Mouse (Mus musculus) myocyte (in vitro differentiated cells): Measurements from ENCODE around the gene Hoxa13. TPM values are rescaled to one million over a fixed set of nuclear protein-coding genes. Genes with fewer than 3 reads are reported as not detected.

Experiments used
- H3K27me3 ChIP-seq: one replicate; pipeline ENCODE4 v1.6.1; 2011; ENCODE audit not compliant: control insufficient read depth, insufficient read depth, insufficient read length
- H3K36me3 ChIP-seq: one replicate; pipeline ENCODE4 v1.6.1; 2011; ENCODE audit not compliant: control insufficient read depth, insufficient read depth
- H3K4me2 ChIP-seq: one replicate; pipeline ENCODE4 v1.6.1; 2011; ENCODE audit warnings: low read depth, control low read depth
- H3K4me3 ChIP-seq: one replicate; pipeline ENCODE4 v1.5.1; 2011; ENCODE audit warnings: mild to moderate bottlenecking, control low read depth, moderate library complexity
- H3K79me2 ChIP-seq: one replicate; pipeline ENCODE4 v1.6.1; 2011; ENCODE audit not compliant: control insufficient read depth, insufficient read depth
- H3ac ChIP-seq: one replicate; pipeline ENCODE4 v1.6.1; 2011; ENCODE audit not compliant: control insufficient read depth, insufficient read length
- CEBPB ChIP-seq: IDR thresholded peaks from 2 replicates; pipeline ENCODE4 v1.6.1; 2011; ENCODE audit warnings: mild to moderate bottlenecking, moderate library complexity; ENCODE audit not compliant: poor library complexity, insufficient read depth, severe bottlenecking
- E2F4 ChIP-seq: IDR thresholded peaks from one replicate; pipeline ENCODE4 v1.6.1; 2011; ENCODE audit warnings: mild to moderate bottlenecking, control low read depth, moderate library complexity; ENCODE audit not compliant: insufficient read depth
- MAX ChIP-seq: IDR thresholded peaks from one replicate; pipeline ENCODE4 v1.6.1; 2011; ENCODE audit warnings: low read depth, mild to moderate bottlenecking, control low read depth
- MYOD1 ChIP-seq, 3 experiments: IDR thresholded peaks; one replicate each; pipeline ENCODE4 v1.6.1; 2011; ENCODE audit warnings: control low read depth in 2 of 3, low read depth in 2 of 3, mild to moderate bottlenecking in 2 of 3, moderate library complexity in 1 of 3; ENCODE audit not compliant: insufficient read length in 2 of 3, control insufficient read depth in 1 of 3
- MYOG ChIP-seq, 3 experiments: IDR thresholded peaks; one replicate each; pipeline ENCODE4 v1.6.1; 2011; ENCODE audit warnings: control low read depth in 2 of 3, low read depth in 2 of 3, mild to moderate bottlenecking in 2 of 3; ENCODE audit not compliant: insufficient read length in 2 of 3, control insufficient read depth in 1 of 3, insufficient read depth in 1 of 3
- POLR2A ChIP-seq: IDR thresholded peaks from one replicate; pipeline ENCODE4 v1.6.1; 2011; ENCODE audit warnings: low read depth, mild to moderate bottlenecking, control low read depth, moderate library complexity; ENCODE audit not compliant: insufficient read length
- POLR2AphosphoS2 ChIP-seq: IDR thresholded peaks from one replicate; pipeline ENCODE4 v1.6.1; 2011; ENCODE audit warnings: low read depth, control low read depth; ENCODE audit not compliant: insufficient read length
- REST ChIP-seq: IDR thresholded peaks from one replicate; pipeline ENCODE4 v1.6.1; 2011; ENCODE audit warnings: mild to moderate bottlenecking, control low read depth, moderate library complexity; ENCODE audit not compliant: insufficient read depth, insufficient read length
- SRF ChIP-seq: IDR thresholded peaks from one replicate; pipeline ENCODE4 v1.6.1; 2011; ENCODE audit warnings: low read depth; ENCODE audit not compliant: control insufficient read depth, insufficient read length
- TCF12 ChIP-seq: IDR thresholded peaks from one replicate; pipeline ENCODE4 v1.6.1; 2011; ENCODE audit warnings: mild to moderate bottlenecking, control low read depth; ENCODE audit not compliant: poor library complexity, insufficient read depth, severe bottlenecking
- TCF3 ChIP-seq: IDR thresholded peaks from one replicate; pipeline ENCODE4 v1.6.1; 2011; ENCODE audit warnings: low read depth, control low read depth; ENCODE audit not compliant: insufficient read length
- USF1 ChIP-seq: IDR thresholded peaks from one replicate; pipeline ENCODE4 v1.6.1; 2011; ENCODE audit warnings: low read depth, mild to moderate bottlenecking, control low read depth, moderate library complexity
- polyA plus RNA-seq: library from polyadenylated mRNA; unstranded; fragments of >200 nt; fragmentation: generic; extraction: Trizol; gene quantifications from one replicate; pipeline ENCODE4 v1.2.1, GENCODE M21; 2012; ENCODE audit warnings: missing spikeins

The Hoxa13 gene
- polyA plus RNA-seq, 1 experiment = 0.72 TPM

- TF ChIP-seq TCF3 (no peak), CEBPB (no peak), POLR2A (peak; percentile 0), TCF12 (no peak), USF1 (no peak), POLR2AphosphoS2 (no peak)
- Histone ChIP-seq H3K79me2 (peaks cover 49% of the 10 kb centered on the region), H3K4me3 (peak overlapping the region; percentile 67), H3K4me2 (peak overlapping the region; percentile 97), H3ac (peak overlapping the region; percentile 24), H3K27me3 (no peaks in the 10 kb centered on the region), H3K36me3 (no peaks in the 10 kb centered on the region)
Observed at GRCm38 (mm10) chr6:52211961-52212360, 48.7 kb downstream of the Hoxa13 start.

DNA sequence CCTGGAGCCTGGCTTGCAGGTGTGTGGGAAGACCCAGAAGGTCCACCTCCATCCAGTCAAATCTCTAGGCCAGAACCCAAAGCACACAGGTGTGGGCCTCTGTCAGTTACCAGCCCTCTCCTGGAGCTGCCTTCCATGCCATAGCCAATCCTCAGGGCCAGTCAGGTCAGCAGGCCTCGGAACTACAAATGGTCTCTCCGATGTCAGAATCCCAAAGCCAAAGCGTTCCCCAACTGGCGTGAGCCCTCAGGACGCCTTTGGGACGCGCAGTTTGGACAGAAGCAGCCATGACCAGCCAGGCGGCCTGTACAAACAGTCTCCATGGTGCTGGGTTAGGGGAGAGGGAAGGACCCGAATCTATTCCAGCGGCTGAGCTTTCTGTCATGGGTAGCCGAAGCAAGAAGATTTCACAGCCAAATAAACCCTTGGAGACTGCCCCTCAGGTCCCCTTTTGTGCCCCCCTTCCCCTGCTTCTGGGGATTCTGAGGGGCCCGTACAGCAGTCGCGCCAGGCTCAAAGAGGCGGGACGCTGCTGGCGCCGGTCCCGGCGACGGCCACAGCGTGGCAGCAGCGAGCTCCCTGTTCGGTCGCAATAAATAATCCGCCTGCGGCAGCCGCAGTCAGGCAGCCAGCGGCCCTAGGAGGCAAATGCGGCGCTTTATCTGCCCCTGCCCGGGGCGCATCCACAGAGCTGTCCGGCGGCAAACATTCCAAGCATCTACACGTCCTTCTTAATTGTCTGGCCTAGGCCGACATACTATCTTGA is 49.3 kb downstream of the Hoxa13 start:
- Histone ChIP-seq H3K27me3 (no peaks in the 10 kb centered on the region), H3K36me3 (no peaks in the 10 kb centered on the region), H3K79me2 (peaks cover 46% of the 10 kb centered on the region), H3K4me2 (peak overlapping the region; percentile 97), H3ac (peak overlapping the region; percentile 24), H3K4me3 (peak overlapping the region; percentile 67)
- TF ChIP-seq POLR2AphosphoS2 = no peak
- TF ChIP-seq USF1 = no peak
- TF ChIP-seq CEBPB = no peak
- TF ChIP-seq MYOD1 (IDR thresholded peaks at IDR 0.05; ENCODE audit: control insufficient read depth in 1 of 3, insufficient read length in 2 of 3, low read depth in 2 of 3) = peak in 1 of 3 experiments; percentile 46
- TF ChIP-seq REST = no peak
- TF ChIP-seq SRF = no peak
- TF ChIP-seq E2F4 = no peak
- peak; percentile 55 for TF ChIP-seq POLR2A
- TF ChIP-seq MYOG (IDR thresholded peaks at IDR 0.05; ENCODE audit: control insufficient read depth in 1 of 3, insufficient read depth in 1 of 3, insufficient read length in 2 of 3, low read depth in 2 of 3) = peak in 1 of 3 experiments; percentile 27
- TF ChIP-seq MAX = no peak
- no peak for TF ChIP-seq TCF3
- no peak for TF ChIP-seq TCF12

GRCm38 (mm10) chr6:52209685-52210046 is 51.0 kb downstream of the Hoxa13 start:
- TF ChIP-seq MYOG (IDR thresholded peaks at IDR 0.05; ENCODE audit: control insufficient read depth in 1 of 3, insufficient read depth in 1 of 3, insufficient read length in 2 of 3, low read depth in 2 of 3) = no peak
- no peak for TF ChIP-seq POLR2AphosphoS2
- TF ChIP-seq CEBPB = no peak
- TF ChIP-seq POLR2A = no peak
- TF ChIP-seq TCF12 = no peak
- no peak for TF ChIP-seq SRF
- no peak for TF ChIP-seq MYOD1 (IDR thresholded peaks at IDR 0.05; ENCODE audit: control insufficient read depth in 1 of 3, insufficient read length in 2 of 3, low read depth in 2 of 3)
- no peak for TF ChIP-seq USF1
- TF ChIP-seq MAX = no peak
- TF ChIP-seq TCF3 = no peak
- no peak for TF ChIP-seq REST
- TF ChIP-seq E2F4 = no peak
- no peaks in the 10 kb centered on the region for H3K27me3 ChIP-seq

GRCm38 (mm10) chr6:52208868-52209684 is 51.6 kb downstream of the Hoxa13 start:
- peaks cover 9% of the 10 kb centered on the region for H3K36me3 ChIP-seq
- TF ChIP-seq REST = no peak
- no peak for TF ChIP-seq MYOG (IDR thresholded peaks at IDR 0.05; ENCODE audit: control insufficient read depth in 1 of 3, insufficient read depth in 1 of 3, insufficient read length in 2 of 3, low read depth in 2 of 3)
- TF ChIP-seq MAX = no peak
- TF ChIP-seq CEBPB = no peak
- no peak for TF ChIP-seq E2F4
- peaks cover 39% of the 10 kb centered on the region for H3K79me2 ChIP-seq
- peak overlapping the region; percentile 64 for H3K4me2 ChIP-seq
- peak overlapping the region; percentile 67 for H3K4me3 ChIP-seq
- no peaks in the 10 kb centered on the region for H3K27me3 ChIP-seq
- H3ac ChIP-seq = no peak overlapping the region

More at GRCm38 (mm10) chr6:52209685-52210046, 51.0 kb downstream of the Hoxa13 start:
- Histone ChIP-seq H3ac (no peak overlapping the region), H3K36me3 (peaks cover 9% of the 10 kb centered on the region), H3K4me2 (peak overlapping the region; percentile 64), H3K79me2 (peaks cover 39% of the 10 kb centered on the region), H3K4me3 (peak overlapping the region; percentile 67)
